Mouse (Mus musculus) retina, postnatal 7 days (tissue): Measurements from ENCODE around the gene Ankrd7.
A peak's percentile ranks its signal among the peaks of the same experiment; 100 is the strongest.
"Not testable (repeated sequence)": the region's sequence is repeated elsewhere in the genome, so short reads cannot be mapped to it uniquely, and the experiment has no call there.

ENCODE experiments used
- DNase-seq: peaks from one replicate; pipeline ENCODE4 v3.0.0-alpha.2; 2012; ENCODE audit warnings: low read depth, low spot score

Ankrd7 gene

GRCm38 (mm10) chr6:18866018-18866417, at the start of gene Ankrd7:
Ankrd7 (plus strand) TSS chr6:18866318.
- no peak for DNase-seq

GRCm38 (mm10) chr6:18819343-18819742, 46.8 kb upstream of the Ankrd7 start:
- DNase-seq: peak; percentile 21

- DNase-seq: no peak
These were observed 45.9 kb upstream of the Ankrd7 start for GRCm38 (mm10) chr6:18820246-18820645.

- no peak for DNase-seq
These were observed 43.3 kb upstream of the Ankrd7 start for GRCm38 (mm10) chr6:18822812-18823211.

- DNase-seq: no peak
These were observed 33.2 kb upstream of the Ankrd7 start for GRCm38 (mm10) chr6:18832958-18833357.

GRCm38 (mm10) chr6:18844529-18844928, 21.6 kb upstream of the Ankrd7 start:
- not testable (repeated sequence) for DNase-seq

- not testable (repeated sequence) for DNase-seq
These were observed 20.5 kb upstream of the Ankrd7 start for GRCm38 (mm10) chr6:18845571-18845970.

- DNase-seq: peak; percentile 94
These were observed 17.9 kb upstream of the Ankrd7 start, which contains the start of gene Lsm8 for GRCm38 (mm10) chr6:18848051-18848701. Lsm8 (plus strand) TSS chr6:18848579.

GRCm38 (mm10) chr6:18848702-18849061, 17.4 kb upstream of the Ankrd7 start:
- no peak for DNase-seq

- no peak for DNase-seq
These were observed 10.8 kb upstream of the Ankrd7 start for GRCm38 (mm10) chr6:18855323-18855722.

GRCm38 (mm10) chr6:18856487-18857078, 9.5 kb upstream of the Ankrd7 start:
- no peak for DNase-seq

- no peak for DNase-seq
These were observed 22.9 kb downstream of the Ankrd7 start for GRCm38 (mm10) chr6:18889030-18889429.

GRCm38 (mm10) chr6:18894142-18894541, 28.0 kb downstream of the Ankrd7 start:
- DNase-seq: no peak

- DNase-seq: peak; percentile 2
These were observed 41.1 kb downstream of the Ankrd7 start for GRCm38 (mm10) chr6:18907173-18907572.

GRCm38 (mm10) chr6:18913179-18913578, 47.1 kb downstream of the Ankrd7 start:
- no peak for DNase-seq

GRCm38 (mm10) chr6:18916021-18916420, 49.9 kb downstream of the Ankrd7 start:
- no peak for DNase-seq

- DNase-seq: no peak
These were observed 50.4 kb downstream of the Ankrd7 start for GRCm38 (mm10) chr6:18916471-18916870.
